Mouse (Mus musculus): ENCODE measurements at regions not wholly inside any gene's neighbourhood (a gene's known extent, or its start where the extent isn't known, plus 50 kb on each side); places are given as distances from the start of the nearest gene placed in this dataset.

- TF ChIP-seq HCFC1 (IDR thresholded peaks at IDR 0.05; ENCODE audit: borderline replicate concordance, insufficient read depth, low read length): no peak
- no peak for TF ChIP-seq ZC3H11A (IDR thresholded peaks at IDR 0.05; ENCODE audit: borderline replicate concordance, low read depth, low read length)
- no peak for TF ChIP-seq CHD2 (IDR thresholded peaks at IDR 0.05; ENCODE audit: low read depth, low read length)
Measured at GRCm38 (mm10) chr6:148571651-148572050, 127.5 kb upstream of the Tmtc1 start.

Measured in ES-E14 (cell line).